In the genomic region with DNA sequence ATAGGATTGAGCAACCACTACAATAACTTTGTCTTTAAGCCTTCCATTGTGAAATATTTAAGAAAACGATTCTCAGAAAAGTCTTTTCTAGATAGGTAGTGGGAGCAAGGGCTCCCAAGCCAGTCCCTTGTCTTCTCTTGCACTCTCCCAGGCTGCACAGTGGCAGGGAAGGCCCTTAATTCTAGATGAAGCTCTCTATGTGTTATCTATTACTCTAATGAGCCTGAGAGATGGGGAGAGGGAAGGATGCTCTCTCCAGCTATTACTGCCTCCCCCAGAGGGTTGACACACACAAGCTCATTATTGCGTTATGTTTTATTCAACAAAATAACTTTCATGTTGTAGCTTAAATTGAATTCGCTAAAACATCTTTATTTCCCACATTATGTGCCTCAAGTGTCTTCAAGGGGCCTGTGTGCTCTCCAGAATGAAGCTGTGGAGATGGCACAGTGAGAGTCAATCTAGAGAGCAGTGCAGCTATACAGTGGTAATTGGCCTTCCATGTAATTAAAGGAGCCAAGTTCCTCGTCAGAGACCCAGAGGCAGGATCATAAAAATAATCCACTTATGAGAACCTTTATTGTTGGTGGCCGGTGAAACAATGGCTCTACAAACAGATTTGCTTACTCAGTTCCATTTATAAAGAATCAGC, we compare ENCODE assay signal across 24 mouse cellular contexts. TPM values are rescaled to one million over a fixed set of nuclear protein-coding genes. Genes with fewer than 3 reads are reported as not detected.
A peak's percentile ranks its signal among the peaks of the same experiment; 100 is the strongest.
DNase-seq lines count a peak whose midpoint lies in the region; ATAC-seq and TF ChIP-seq lines count a peak whose summit lies in the region.
"Had no signal": no experiment of that assay in that cellular context is flagged by ENCODE, and none has a peak within 500 bp of the region (broad histone marks: within the 10 kb centered on the region; RNA-seq: fewer than 3 reads in every experiment).

No protein-coding gene starts in this region.

- H3K4me1 ChIP-seq in embryonic facial prominence, embryonic 14.5 days (ENCODE audit: control insufficient read depth, insufficient read depth, low read length): no peaks in the 10 kb centered on the region
- peaks cover 8% of the 10 kb centered on the region for H3K4me1 ChIP-seq in embryonic facial prominence, embryonic 10.5 days
- H3K4me1 ChIP-seq in hindbrain, embryonic 14.5 days (replicated peaks; ENCODE audit: control insufficient read depth, insufficient read depth, low read length): no peaks in the 10 kb centered on the region
- H3K4me1 ChIP-seq in hindbrain, embryonic 12.5 days: no peaks in the 10 kb centered on the region
- H3K4me1 ChIP-seq in midbrain, postnatal 0 days (ENCODE audit: insufficient read depth, low read length): no peaks in the 10 kb centered on the region
- no peaks in the 10 kb centered on the region for H3K4me1 ChIP-seq in midbrain, embryonic 11.5 days (ENCODE audit: control insufficient read depth, insufficient read depth, low read length)
- H3K4me1 ChIP-seq in hindbrain, postnatal 0 days (ENCODE audit: insufficient read depth, low read length): no peaks in the 10 kb centered on the region
- H3K4me1 ChIP-seq: embryonic facial prominence, embryonic 12.5 days had no signal

- H3K27me3 ChIP-seq in embryonic facial prominence, embryonic 14.5 days (replicated peaks; ENCODE audit: control insufficient read depth, insufficient read depth, low read length): no peaks in the 10 kb centered on the region
- no peaks in the 10 kb centered on the region for H3K27me3 ChIP-seq in embryonic facial prominence, embryonic 10.5 days (replicated peaks; ENCODE audit: low read depth, poor library complexity, severe bottlenecking)
- H3K27me3 ChIP-seq in hindbrain, embryonic 14.5 days (ENCODE audit: control insufficient read depth, insufficient read depth, low read length): no peaks in the 10 kb centered on the region
- H3K27me3 ChIP-seq in hindbrain, embryonic 12.5 days: no peaks in the 10 kb centered on the region
- H3K27me3 ChIP-seq in midbrain, postnatal 0 days (ENCODE audit: insufficient read depth, low read length): no peaks in the 10 kb centered on the region
- no peaks in the 10 kb centered on the region for H3K27me3 ChIP-seq in midbrain, embryonic 11.5 days (ENCODE audit: control insufficient read depth, insufficient read depth, low read length)
- H3K27me3 ChIP-seq in hindbrain, postnatal 0 days (ENCODE audit: insufficient read depth, low read length): no peaks in the 10 kb centered on the region
- H3K27me3 ChIP-seq: embryonic facial prominence, embryonic 12.5 days; forebrain, embryonic 12.5 days had no signal

- H3K9ac ChIP-seq in embryonic facial prominence, embryonic 14.5 days (ENCODE audit: low read depth, low read length): no peak overlapping the region
- H3K9ac ChIP-seq in hindbrain, embryonic 14.5 days: no peak overlapping the region
- no peak overlapping the region for H3K9ac ChIP-seq in hindbrain, embryonic 12.5 days
- no peak overlapping the region for H3K9ac ChIP-seq in midbrain, postnatal 0 days (replicated peaks; ENCODE audit: low read length, poor library complexity, severe bottlenecking)
- no peak overlapping the region for H3K9ac ChIP-seq in midbrain, embryonic 11.5 days (ENCODE audit: low read length)
- no peak overlapping the region for H3K9ac ChIP-seq in hindbrain, postnatal 0 days (replicated peaks; ENCODE audit: low read length)
- H3K9ac ChIP-seq: embryonic facial prominence, embryonic 12.5 days; forebrain, embryonic 12.5 days had no signal

- no peak overlapping the region for H3K4me2 ChIP-seq in embryonic facial prominence, embryonic 14.5 days (ENCODE audit: low read depth, low read length)
- no peak overlapping the region for H3K4me2 ChIP-seq in hindbrain, embryonic 14.5 days (replicated peaks)
- no peak overlapping the region for H3K4me2 ChIP-seq in hindbrain, embryonic 12.5 days (replicated peaks)
- H3K4me2 ChIP-seq in midbrain, postnatal 0 days (ENCODE audit: low read depth, low read length, poor library complexity, severe bottlenecking): no peak overlapping the region
- no peak overlapping the region for H3K4me2 ChIP-seq in midbrain, embryonic 11.5 days
- H3K4me2 ChIP-seq in hindbrain, postnatal 0 days (ENCODE audit: low read depth, low read length): no peak overlapping the region
- H3K4me2 ChIP-seq: embryonic facial prominence, embryonic 12.5 days; forebrain, embryonic 12.5 days had no signal

- TF ChIP-seq CTCF in midbrain, postnatal 0 days (IDR thresholded peaks at IDR 0.05): no peak
- TF ChIP-seq CTCF in hindbrain, postnatal 0 days (IDR thresholded peaks at IDR 0.05; ENCODE audit: low read depth): no peak

- peak; percentile 65; the same call in 1 of the 2 replicates for ATAC-seq in embryonic facial prominence, embryonic 14.5 days (ENCODE audit: low read depth)
- ATAC-seq in hindbrain, embryonic 14.5 days (ENCODE audit: low FRiP score): no peak; the same call in 1 of the 2 replicates
- no peak for ATAC-seq in hindbrain, embryonic 12.5 days (ENCODE audit: low FRiP score)
- ATAC-seq in midbrain, postnatal 0 days (ENCODE audit: low FRiP score): no peak
- ATAC-seq in midbrain, embryonic 11.5 days (ENCODE audit: low FRiP score): no peak
- no peak for ATAC-seq in hindbrain, postnatal 0 days
- ATAC-seq: CD4-positive, CD25-positive, alpha-beta regulatory T cell, adult 4 months; forebrain, embryonic 16.5 days had no signal

- no peak overlapping the region for H3K4me3 ChIP-seq in embryonic facial prominence, embryonic 14.5 days (ENCODE audit: low read depth, low read length)
- no peak overlapping the region for H3K4me3 ChIP-seq in embryonic facial prominence, embryonic 10.5 days
- H3K4me3 ChIP-seq in hindbrain, embryonic 14.5 days (replicated peaks; ENCODE audit: low read length): no peak overlapping the region
- H3K4me3 ChIP-seq in hindbrain, embryonic 12.5 days: no peak overlapping the region
- H3K4me3 ChIP-seq in midbrain, postnatal 0 days (ENCODE audit: low read depth, low read length): no peak overlapping the region
- no peak overlapping the region for H3K4me3 ChIP-seq in midbrain, embryonic 11.5 days (ENCODE audit: low read depth, low read length)
- H3K4me3 ChIP-seq in hindbrain, postnatal 0 days (ENCODE audit: low read length): no peak overlapping the region
- H3K4me3 ChIP-seq: embryonic facial prominence, embryonic 12.5 days; forebrain, embryonic 12.5 days had no signal

- DNase-seq in embryonic facial prominence, embryonic 14.5 days (ENCODE audit: low spot score): no peak
- no peak for DNase-seq in embryonic facial prominence, embryonic 10.5 days (ENCODE audit: low spot score)
- no peak for DNase-seq in hindbrain, embryonic 14.5 days (ENCODE audit: low spot score)
- DNase-seq in midbrain, postnatal 0 days (ENCODE audit: low spot score): peak; percentile 25
- no peak for DNase-seq in midbrain, embryonic 11.5 days (ENCODE audit: low spot score, missing footprints)
- peak; percentile 13 for DNase-seq in hindbrain, postnatal 0 days (ENCODE audit: low spot score)
- no peak for DNase-seq in thymus, adult 18-20 months
- DNase-seq: adrenal gland, adult 8-10 months; adrenal gland, postnatal 36 days; B cell, adult 2 months; cerebellum, adult 11 months; cerebellum, adult 8-10 months; cerebellum, postnatal 14 days; embryo, embryonic 11 days; gastrocnemius, postnatal 14 days; heart, postnatal 10 days had no signal

- no peak overlapping the region for H3K27ac ChIP-seq in embryonic facial prominence, embryonic 14.5 days (replicated peaks; ENCODE audit: low read depth, low read length)
- H3K27ac ChIP-seq in embryonic facial prominence, embryonic 10.5 days (replicated peaks): no peak overlapping the region
- peak overlapping the region; percentile 51; the same call in 1 of the 2 replicates for H3K27ac ChIP-seq in hindbrain, embryonic 14.5 days
- no peak overlapping the region for H3K27ac ChIP-seq in hindbrain, embryonic 12.5 days
- H3K27ac ChIP-seq in midbrain, postnatal 0 days (ENCODE audit: low read depth, low read length): no peak overlapping the region
- no peak overlapping the region for H3K27ac ChIP-seq in midbrain, embryonic 11.5 days (ENCODE audit: low read depth, low read length)
- no peak overlapping the region for H3K27ac ChIP-seq in hindbrain, postnatal 0 days
- H3K27ac ChIP-seq: embryonic facial prominence, embryonic 12.5 days; forebrain, embryonic 12.5 days had no signal

- no peaks in the 10 kb centered on the region for H3K9me3 ChIP-seq in embryonic facial prominence, embryonic 14.5 days (ENCODE audit: control insufficient read depth, low read length)
- H3K9me3 ChIP-seq in embryonic facial prominence, embryonic 10.5 days: no peaks in the 10 kb centered on the region
- no peaks in the 10 kb centered on the region for H3K9me3 ChIP-seq in hindbrain, embryonic 14.5 days (ENCODE audit: control insufficient read depth, low read length)
- H3K9me3 ChIP-seq in hindbrain, embryonic 12.5 days (replicated peaks): no peaks in the 10 kb centered on the region
- H3K9me3 ChIP-seq in midbrain, postnatal 0 days (ENCODE audit: low read length): no peaks in the 10 kb centered on the region
- no peaks in the 10 kb centered on the region for H3K9me3 ChIP-seq in midbrain, embryonic 11.5 days (ENCODE audit: control insufficient read depth, low read length)
- no peaks in the 10 kb centered on the region for H3K9me3 ChIP-seq in hindbrain, postnatal 0 days (ENCODE audit: low read length)
- H3K9me3 ChIP-seq: embryonic facial prominence, embryonic 12.5 days; forebrain, embryonic 12.5 days; G1E had no signal

- WGBS in embryonic facial prominence, embryonic 14.5 days: 73% methylated on average over 5 of the region's 5 CpGs
- 84% methylated on average over 5 of the region's 5 CpGs for WGBS in embryonic facial prominence, embryonic 10.5 days
- 74% methylated on average over 5 of the region's 5 CpGs for WGBS in hindbrain, embryonic 14.5 days
- 81% methylated on average over 5 of the region's 5 CpGs for WGBS in hindbrain, embryonic 12.5 days
- WGBS in midbrain, postnatal 0 days: 57% methylated on average over 5 of the region's 5 CpGs
- WGBS in midbrain, embryonic 11.5 days: 83% methylated on average over 5 of the region's 5 CpGs
- 59% methylated on average over 5 of the region's 5 CpGs for WGBS in hindbrain, postnatal 0 days

- H3K36me3 ChIP-seq in embryonic facial prominence, embryonic 14.5 days (ENCODE audit: control insufficient read depth, insufficient read depth, low read length): no peaks in the 10 kb centered on the region
- no peaks in the 10 kb centered on the region for H3K36me3 ChIP-seq in embryonic facial prominence, embryonic 10.5 days (replicated peaks)
- no peaks in the 10 kb centered on the region for H3K36me3 ChIP-seq in hindbrain, embryonic 14.5 days (replicated peaks; ENCODE audit: control insufficient read depth, insufficient read depth)
- no peaks in the 10 kb centered on the region for H3K36me3 ChIP-seq in hindbrain, embryonic 12.5 days
- no peaks in the 10 kb centered on the region for H3K36me3 ChIP-seq in midbrain, postnatal 0 days (ENCODE audit: insufficient read depth, low read length)
- H3K36me3 ChIP-seq in midbrain, embryonic 11.5 days (ENCODE audit: control insufficient read depth, insufficient read depth, low read length): no peaks in the 10 kb centered on the region
- no peaks in the 10 kb centered on the region for H3K36me3 ChIP-seq in hindbrain, postnatal 0 days (ENCODE audit: insufficient read depth, low read length)
- H3K36me3 ChIP-seq: embryonic facial prominence, embryonic 12.5 days; forebrain, embryonic 12.5 days; G1E had no signal

RNA-seq across cellular contexts. Expression of a gene that starts 23.9 kb away (rescaled TPM):
- 25.5 and 32.2 TPM in 2 replicates for polyA plus RNA-seq in embryonic facial prominence, embryonic 14.5 days (2014; fragmentation: Nextera tagmentation; extraction: Ambion mirVana)
- 14.7 and 19.4 TPM in 2 replicates for polyA plus RNA-seq in embryonic facial prominence, embryonic 10.5 days (2016; fragmentation: Nextera tagmentation; extraction: Ambion mirVana)
- polyA plus RNA-seq in hindbrain, embryonic 14.5 days (2014; fragmentation: Nextera tagmentation; extraction: Ambion mirVana): 7.1 and 10.7 TPM in 2 replicates
- 9.5 and 11.6 TPM in 2 replicates for polyA plus RNA-seq in hindbrain, embryonic 12.5 days (2016; fragmentation: Nextera tagmentation; extraction: Ambion mirVana)
- total RNA-seq in midbrain, postnatal 0 days (2014; rRNA removed): 5.8 and 7.1 TPM in 2 replicates
- 6.1 and 6.2 TPM in 2 replicates for polyA plus RNA-seq in midbrain, postnatal 0 days (2015; fragmentation: Nextera tagmentation; extraction: Ambion mirVana)
- 13.2 and 15.0 TPM in 2 replicates for polyA plus RNA-seq in midbrain, embryonic 11.5 days (2014; fragmentation: Nextera tagmentation; extraction: Ambion mirVana)
- 13.5 and 22.0 TPM in 2 replicates for total RNA-seq in hindbrain, postnatal 0 days (2014; rRNA removed)
- 8.4 and 11.3 TPM in 2 replicates for polyA plus RNA-seq in hindbrain, postnatal 0 days (2015; fragmentation: Nextera tagmentation; extraction: Ambion mirVana)

RNA-seq across cellular contexts. Expression of a gene that starts 46.3 kb away (rescaled TPM):
- 36.8 and 38.2 TPM in 2 replicates for polyA plus RNA-seq in embryonic facial prominence, embryonic 14.5 days (2014; fragmentation: Nextera tagmentation; extraction: Ambion mirVana)
- 23.1 and 26.2 TPM in 2 replicates for polyA plus RNA-seq in embryonic facial prominence, embryonic 10.5 days (2016; fragmentation: Nextera tagmentation; extraction: Ambion mirVana)
- polyA plus RNA-seq in hindbrain, embryonic 14.5 days (2014; fragmentation: Nextera tagmentation; extraction: Ambion mirVana): 38.4 and 38.9 TPM in 2 replicates
- 29.9 and 32.7 TPM in 2 replicates for polyA plus RNA-seq in hindbrain, embryonic 12.5 days (2016; fragmentation: Nextera tagmentation; extraction: Ambion mirVana)
- 39.0 and 46.7 TPM in 2 replicates for total RNA-seq in midbrain, postnatal 0 days (2014; rRNA removed)
- 40.1 and 45.9 TPM in 2 replicates for polyA plus RNA-seq in midbrain, postnatal 0 days (2015; fragmentation: Nextera tagmentation; extraction: Ambion mirVana)
- 24.3 and 26.6 TPM in 2 replicates for polyA plus RNA-seq in midbrain, embryonic 11.5 days (2014; fragmentation: Nextera tagmentation; extraction: Ambion mirVana)
- 44.4 and 53.7 TPM in 2 replicates for total RNA-seq in hindbrain, postnatal 0 days (2014; rRNA removed)
- polyA plus RNA-seq in hindbrain, postnatal 0 days (2015; fragmentation: Nextera tagmentation; extraction: Ambion mirVana): 38.9 and 40.6 TPM in 2 replicates

RNA-seq across cellular contexts. Expression of a gene that starts 57.6 kb away (rescaled TPM):
- polyA plus RNA-seq in embryonic facial prominence, embryonic 14.5 days (2014; fragmentation: Nextera tagmentation; extraction: Ambion mirVana): 4.8 and 7.6 TPM in 2 replicates
- polyA plus RNA-seq in embryonic facial prominence, embryonic 10.5 days (2016; fragmentation: Nextera tagmentation; extraction: Ambion mirVana): 0.93 and 1.3 TPM in 2 replicates
- polyA plus RNA-seq in hindbrain, embryonic 14.5 days (2014; fragmentation: Nextera tagmentation; extraction: Ambion mirVana): 17.2 and 18.8 TPM in 2 replicates
- 5.8 and 6.3 TPM in 2 replicates for polyA plus RNA-seq in hindbrain, embryonic 12.5 days (2016; fragmentation: Nextera tagmentation; extraction: Ambion mirVana)
- 22.4 and 23.4 TPM in 2 replicates for total RNA-seq in midbrain, postnatal 0 days (2014; rRNA removed)
- 8.1 and 9.3 TPM in 2 replicates for polyA plus RNA-seq in midbrain, postnatal 0 days (2015; fragmentation: Nextera tagmentation; extraction: Ambion mirVana)
- 5.4 and 5.8 TPM in 2 replicates for polyA plus RNA-seq in midbrain, embryonic 11.5 days (2014; fragmentation: Nextera tagmentation; extraction: Ambion mirVana)
- total RNA-seq in hindbrain, postnatal 0 days (2014; rRNA removed): 16.7 and 18.6 TPM in 2 replicates
- 8.3 and 9.6 TPM in 2 replicates for polyA plus RNA-seq in hindbrain, postnatal 0 days (2015; fragmentation: Nextera tagmentation; extraction: Ambion mirVana)
- total RNA-seq: common myeloid progenitor, adult 5-6 weeks; G1E; hematopoietic stem cell, adult 5-6 weeks had no signal
- polyA plus RNA-seq: CD4-positive, CD25-positive, alpha-beta regulatory T cell, adult 4 months; G1E had no signal

Comparison
In these comparisons a context has a peak if more than half of its experiments do, and no peak if none do; other contexts are left out.
1. DNase-seq: peak in midbrain, postnatal 0 days (single experiment) and hindbrain, postnatal 0 days (single experiment); none in embryonic facial prominence, embryonic 14.5 days (single experiment), embryonic facial prominence, embryonic 10.5 days (single experiment), hindbrain, embryonic 14.5 days (single experiment), midbrain, embryonic 11.5 days (single experiment) and thymus, adult 18-20 months (0 of 2).